Mouse (Mus musculus) midbrain, embryonic 14.5 days (tissue): ENCODE results near the gene Pdk1. TPM values are rescaled to one million over a fixed set of nuclear protein-coding genes. Genes with fewer than 3 reads are reported as not detected.

ENCODE experiments used
- ATAC-seq: fragments of 200-750 bp; cut with Nextera tagmentation; 2 replicates; pipeline ENCODE4 v1.8.0; 2017; ENCODE audit warnings: moderate number of reproducible peaks, moderate library complexity; ENCODE audit not compliant: low FRiP score, low TSS enrichment
- DNase-seq: peaks from one replicate; pipeline ENCODE4 v3.0.0-alpha.2; 2015
- H3K27ac ChIP-seq: fragments of 300-500 bp; sonication (generic); replicated peaks from 2 replicates; pipeline ENCODE4 v1.5.1; 2014; ENCODE audit warnings: mild to moderate bottlenecking, low read depth, low read length, moderate library complexity
- H3K27me3 ChIP-seq: fragments of 300-500 bp; sonication (generic); 2 replicates; pipeline ENCODE4 v1.6.1; 2014; ENCODE audit warnings: low read length, control low read depth, mixed read lengths; ENCODE audit not compliant: control insufficient read depth, insufficient read depth
- H3K36me3 ChIP-seq: fragments of 300-500 bp; sonication (generic); 2 replicates; pipeline ENCODE4 v1.6.1; 2014; ENCODE audit warnings: low read length, control low read depth; ENCODE audit not compliant: control insufficient read depth, insufficient read depth
- H3K4me1 ChIP-seq: fragments of 300-500 bp; sonication (generic); 2 replicates; pipeline ENCODE4 v1.6.1; 2014; ENCODE audit warnings: mild to moderate bottlenecking, antibody characterized with exemption, low read length, control low read depth; ENCODE audit not compliant: control insufficient read depth, insufficient read depth
- H3K4me2 ChIP-seq: fragments of 300-500 bp; sonication (generic); 2 replicates; pipeline ENCODE4 v1.6.1; 2014; ENCODE audit warnings: mild to moderate bottlenecking, low read length, moderate library complexity
- H3K4me3 ChIP-seq: fragments of 300-500 bp; sonication (generic); replicated peaks from 2 replicates; pipeline ENCODE4 v1.5.1; 2014; ENCODE audit warnings: low read depth, low read length
- H3K9ac ChIP-seq: fragments of 300-500 bp; sonication (generic); replicated peaks from 2 replicates; pipeline ENCODE4 v1.6.1; 2014; ENCODE audit warnings: mild to moderate bottlenecking, low read length, moderate library complexity
- H3K9me3 ChIP-seq: fragments of 300-500 bp; sonication (generic); 2 replicates; pipeline ENCODE4 v1.6.1; 2016; ENCODE audit warnings: low read length, control low read depth, mixed read lengths; ENCODE audit not compliant: control insufficient read depth
- WGBS: fragments of 180-500 bp; shearing (Covaris S2); extraction: QIAGEN DNeasy Blood & Tissue Kit; methylation state at CpG from one replicate; pipeline ENCODE4 v1.1.7; 2014; 5-methylcytosine and 5-hydroxymethylcytosine counted together
- polyA plus RNA-seq: library from polyadenylated mRNA; unstranded; fragments of >200 nt; fragmentation: Nextera tagmentation; extraction: Ambion mirVana; gene quantifications from 2 replicates; pipeline ENCODE4 v1.2.1, GENCODE M21; 2014

The Pdk1 gene
- 14.6 and 23.2 TPM in 2 replicates for polyA plus RNA-seq

DNA sequence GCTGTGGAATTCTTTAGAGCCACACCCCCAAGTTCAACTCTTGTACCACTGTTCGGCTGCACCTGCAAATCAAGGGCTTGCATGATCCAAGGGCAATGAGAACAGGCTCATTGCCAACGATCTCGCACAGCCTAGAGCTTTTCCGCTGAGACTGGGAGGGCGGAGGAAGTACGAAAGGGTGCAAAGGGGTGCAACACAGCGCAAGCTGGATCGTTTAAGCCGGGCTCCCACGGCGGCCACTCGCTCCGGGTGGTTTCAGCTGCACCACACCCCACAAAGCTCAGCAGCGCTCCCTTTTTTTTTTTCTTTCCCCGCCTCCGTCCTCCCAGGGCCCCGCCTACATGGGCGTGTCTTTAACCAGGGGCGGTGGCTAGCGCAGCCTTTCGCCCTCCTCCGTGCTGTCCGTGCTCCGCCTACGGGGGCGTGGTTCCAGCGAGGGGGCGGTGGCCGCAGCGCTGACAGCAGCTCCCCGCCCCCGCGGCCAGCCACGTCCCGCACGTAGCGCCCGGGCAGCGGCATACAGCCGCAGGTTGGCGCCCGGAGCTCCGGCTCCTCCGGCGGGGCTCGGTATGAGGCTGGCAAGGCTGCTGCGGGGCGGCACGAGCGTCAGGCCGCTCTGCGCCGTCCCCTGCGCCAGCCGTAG lies at the start of gene Pdk1:
Gene Pdk1 (plus strand): TSS at position 424 of the 643 bp plus-strand sequence.
- Histone ChIP-seq H3K9me3 (no peaks in the 10 kb centered on the region), H3K27me3 (no peaks in the 10 kb centered on the region), H3K4me3 (peak within 1 kb of the TSS; percentile 78), H3K4me2 (peak within 1 kb of the TSS; percentile 84), H3K4me1 (peaks cover 7% of the 10 kb centered on the region; the same call in 1 of the 2 replicates), H3K27ac (peak within 1 kb of the TSS; percentile 78), H3K9ac (peak within 1 kb of the TSS; percentile 73), H3K36me3 (no peaks in the 10 kb centered on the region)
- ATAC-seq (peak; percentile 99), DNase-seq (peak; percentile 98)
- WGBS = under 1% methylated on average over 51 of the region's 55 CpGs

DNA sequence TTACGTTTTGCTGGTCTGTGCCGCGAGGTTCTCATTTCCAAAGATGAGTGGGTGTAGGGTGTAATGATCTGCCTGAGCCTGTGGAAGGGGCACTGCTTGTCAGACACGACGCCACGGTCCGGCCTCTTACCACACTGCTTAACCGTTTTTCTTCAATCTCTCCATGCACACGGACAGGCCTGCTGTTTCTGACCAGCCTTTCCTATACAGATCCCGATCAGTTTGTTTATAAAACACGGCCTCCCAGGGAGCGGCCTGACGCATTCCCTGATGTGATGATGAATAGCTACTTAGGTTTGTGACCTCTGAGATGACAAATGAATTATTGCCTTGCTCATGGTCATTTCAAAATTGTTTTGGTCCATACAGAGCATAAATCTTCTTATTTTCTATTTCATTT lies 48.9 kb upstream of the Pdk1 start:
- H3K27ac ChIP-seq = no peak overlapping the region
- ATAC-seq (no peak), DNase-seq (no peak)
- no peaks in the 10 kb centered on the region for H3K4me1 ChIP-seq
- H3K9me3 ChIP-seq = no peaks in the 10 kb centered on the region
- H3K9ac ChIP-seq = no peak overlapping the region
- no peaks in the 10 kb centered on the region for H3K36me3 ChIP-seq
- H3K27me3 ChIP-seq = no peaks in the 10 kb centered on the region
- WGBS = 78% methylated on average over 13 of the region's 13 CpGs
- H3K4me2 ChIP-seq = no peak overlapping the region
- no peak overlapping the region for H3K4me3 ChIP-seq

GRCm38 (mm10) chr2:71827711-71828110 lies 45.3 kb upstream of the Pdk1 start:
- Histone ChIP-seq H3K27ac (no peak overlapping the region), H3K4me3 (no peak overlapping the region), H3K4me2 (no peak overlapping the region), H3K4me1 (no peaks in the 10 kb centered on the region), H3K9ac (no peak overlapping the region), H3K36me3 (no peaks in the 10 kb centered on the region), H3K27me3 (no peaks in the 10 kb centered on the region), H3K9me3 (no peaks in the 10 kb centered on the region)
- ATAC-seq (no peak), DNase-seq (no peak)
- WGBS = 84% methylated on average over 13 of the region's 13 CpGs

DNA sequence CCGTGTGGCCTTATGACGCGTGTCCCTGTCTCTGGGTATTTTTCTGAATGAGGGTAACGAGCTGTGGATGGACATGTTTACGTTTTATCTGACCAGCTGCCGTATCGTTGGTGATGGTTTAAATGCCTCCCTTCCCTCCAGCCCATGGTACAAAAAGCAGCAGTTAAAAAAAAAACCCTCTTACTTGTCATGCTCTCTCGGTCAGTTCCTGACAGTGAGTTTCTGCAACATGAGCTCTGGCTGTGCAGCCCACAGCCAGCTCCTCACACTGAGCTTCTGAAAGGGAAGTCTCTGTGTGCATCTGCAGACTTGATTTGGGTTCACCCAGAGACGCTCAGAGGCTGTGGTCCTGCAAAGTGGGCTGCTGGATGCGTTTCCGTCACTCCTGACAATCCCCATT lies 44.1 kb upstream of the Pdk1 start:
- no peak overlapping the region for H3K27ac ChIP-seq
- H3K4me2 ChIP-seq = no peak overlapping the region
- no peaks in the 10 kb centered on the region for H3K36me3 ChIP-seq
- H3K27me3 ChIP-seq = no peaks in the 10 kb centered on the region
- H3K9ac ChIP-seq = no peak overlapping the region
- H3K9me3 ChIP-seq = no peaks in the 10 kb centered on the region
- 69% methylated on average over 11 of the region's 11 CpGs for WGBS
- ATAC-seq = no peak
- no peak for DNase-seq
- H3K4me1 ChIP-seq = no peaks in the 10 kb centered on the region
- H3K4me3 ChIP-seq = no peak overlapping the region

GRCm38 (mm10) chr2:71833626-71834025 lies 39.4 kb upstream of the Pdk1 start:
- Histone ChIP-seq H3K4me2 (no peak overlapping the region), H3K4me1 (no peaks in the 10 kb centered on the region), H3K36me3 (no peaks in the 10 kb centered on the region), H3K9me3 (no peaks in the 10 kb centered on the region), H3K9ac (no peak overlapping the region), H3K4me3 (no peak overlapping the region), H3K27ac (no peak overlapping the region), H3K27me3 (no peaks in the 10 kb centered on the region)
- WGBS = 88% methylated on average over 6 of the region's 6 CpGs
- no peak for DNase-seq
- ATAC-seq = no peak

- DNase-seq (no peak), ATAC-seq (no peak)
- H3K4me1 ChIP-seq = no peaks in the 10 kb centered on the region
- WGBS = 85% methylated on average over 7 of the region's 7 CpGs
- H3K36me3 ChIP-seq = no peaks in the 10 kb centered on the region
- H3K9ac ChIP-seq = no peak overlapping the region
- no peaks in the 10 kb centered on the region for H3K27me3 ChIP-seq
- no peak overlapping the region for H3K4me2 ChIP-seq
- H3K4me3 ChIP-seq = no peak overlapping the region
- H3K27ac ChIP-seq = no peak overlapping the region
- no peaks in the 10 kb centered on the region for H3K9me3 ChIP-seq
Measured at GRCm38 (mm10) chr2:71834371-71834770, 38.7 kb upstream of the Pdk1 start.

GRCm38 (mm10) chr2:71835556-71835955 lies 37.5 kb upstream of the Pdk1 start:
- H3K36me3 ChIP-seq = no peaks in the 10 kb centered on the region
- no peaks in the 10 kb centered on the region for H3K4me1 ChIP-seq
- no peaks in the 10 kb centered on the region for H3K9me3 ChIP-seq
- 93% methylated on average over 8 of the region's 8 CpGs for WGBS
- ATAC-seq (no peak), DNase-seq (no peak)
- H3K4me3 ChIP-seq = no peak overlapping the region
- H3K27me3 ChIP-seq = no peaks in the 10 kb centered on the region
- H3K27ac ChIP-seq = no peak overlapping the region
- no peak overlapping the region for H3K4me2 ChIP-seq
- no peak overlapping the region for H3K9ac ChIP-seq

GRCm38 (mm10) chr2:71836232-71836631 lies 36.8 kb upstream of the Pdk1 start:
- 99% methylated on average over 4 of the region's 4 CpGs for WGBS
- Histone ChIP-seq H3K27ac (no peak overlapping the region), H3K36me3 (no peaks in the 10 kb centered on the region), H3K9me3 (no peaks in the 10 kb centered on the region), H3K4me2 (no peak overlapping the region), H3K4me1 (no peaks in the 10 kb centered on the region), H3K27me3 (no peaks in the 10 kb centered on the region), H3K4me3 (no peak overlapping the region), H3K9ac (no peak overlapping the region)
- no peak for ATAC-seq
- no peak for DNase-seq

DNA sequence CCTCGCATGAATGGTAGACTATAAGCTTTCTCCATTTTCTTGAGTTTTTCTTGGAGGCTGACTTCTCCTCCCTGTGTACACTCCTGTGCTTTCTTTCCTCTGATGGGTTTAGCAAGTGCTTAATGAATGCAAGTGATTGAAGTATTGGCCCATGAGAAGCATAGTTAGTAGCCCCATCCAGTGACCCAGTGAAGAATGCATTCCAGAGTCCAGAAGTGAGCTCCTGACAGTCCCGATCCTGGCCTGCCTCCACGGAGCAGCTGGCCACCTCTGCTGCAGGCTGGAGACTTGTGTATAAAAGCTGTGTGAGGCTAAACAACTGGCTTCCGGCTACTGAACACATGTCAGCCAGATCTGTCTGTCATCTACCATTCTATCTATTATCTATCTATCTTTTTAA lies 35.8 kb upstream of the Pdk1 start:
- DNase-seq (no peak), ATAC-seq (no peak)
- H3K9ac ChIP-seq = no peak overlapping the region
- H3K27me3 ChIP-seq = no peaks in the 10 kb centered on the region
- 73% methylated on average over 4 of the region's 4 CpGs for WGBS
- H3K4me3 ChIP-seq = no peak overlapping the region
- no peaks in the 10 kb centered on the region for H3K36me3 ChIP-seq
- H3K27ac ChIP-seq = no peak overlapping the region
- no peak overlapping the region for H3K4me2 ChIP-seq
- no peaks in the 10 kb centered on the region for H3K4me1 ChIP-seq
- no peaks in the 10 kb centered on the region for H3K9me3 ChIP-seq
